Mouse (Mus musculus): Measurements from ENCODE around the gene Mt4. TPM values are rescaled to one million over a fixed set of nuclear protein-coding genes. Genes with fewer than 3 reads are reported as not detected.
A peak's percentile ranks its signal among the peaks of the same experiment; 100 is the strongest.

Gene Mt4
- total RNA-seq, 1 experiment from 2014 or later = not detected

- no peak for ATAC-seq (ENCODE audit: extremely low read depth, insufficient number of reproducible peaks, low FRiP score, poor library complexity, severe bottlenecking)
Observed at GRCm38 (mm10) chr8:94173848-94174403, 36.9 kb downstream of the Mt4 start.

- no peak for ATAC-seq (ENCODE audit: extremely low read depth, insufficient number of reproducible peaks, low FRiP score, poor library complexity, severe bottlenecking)
Observed at GRCm38 (mm10) chr8:94174619-94175213, 37.7 kb downstream of the Mt4 start.

- no peak for ATAC-seq (ENCODE audit: extremely low read depth, insufficient number of reproducible peaks, low FRiP score, poor library complexity, severe bottlenecking)
Observed at GRCm38 (mm10) chr8:94177716-94178390, 40.9 kb downstream of the Mt4 start.

GRCm38 (mm10) chr8:94178857-94179712 lies 42.1 kb downstream of the Mt4 start, which contains the start of gene Mt1:
Gene Mt1, plus strand, starts transcription at chr8:94179082.
- peak; percentile 57 for ATAC-seq (ENCODE audit: extremely low read depth, insufficient number of reproducible peaks, low FRiP score, poor library complexity, severe bottlenecking)

GRCm38 (mm10) chr8:94179713-94180560 lies 42.9 kb downstream of the Mt4 start:
- ATAC-seq (ENCODE audit: extremely low read depth, insufficient number of reproducible peaks, low FRiP score, poor library complexity, severe bottlenecking) = no peak

GRCm38 (mm10) chr8:94180561-94180908 lies 43.5 kb downstream of the Mt4 start:
- no peak for ATAC-seq (ENCODE audit: extremely low read depth, insufficient number of reproducible peaks, low FRiP score, poor library complexity, severe bottlenecking)

GRCm38 (mm10) chr8:94182055-94182929 lies 45.3 kb downstream of the Mt4 start:
- no peak for ATAC-seq (ENCODE audit: extremely low read depth, insufficient number of reproducible peaks, low FRiP score, poor library complexity, severe bottlenecking)

GRCm38 (mm10) chr8:94183117-94183516 lies 46.1 kb downstream of the Mt4 start:
- ATAC-seq (ENCODE audit: extremely low read depth, insufficient number of reproducible peaks, low FRiP score, poor library complexity, severe bottlenecking) = peak; percentile 50

- no peak for ATAC-seq (ENCODE audit: extremely low read depth, insufficient number of reproducible peaks, low FRiP score, poor library complexity, severe bottlenecking)
Observed at GRCm38 (mm10) chr8:94184357-94184843, 47.4 kb downstream of the Mt4 start.

- no peak for ATAC-seq (ENCODE audit: extremely low read depth, insufficient number of reproducible peaks, low FRiP score, poor library complexity, severe bottlenecking)
Observed at GRCm38 (mm10) chr8:94185791-94186190, 48.8 kb downstream of the Mt4 start.

- peak; percentile 33; the same call in 1 of the 2 replicates for ATAC-seq (ENCODE audit: extremely low read depth, insufficient number of reproducible peaks, low FRiP score, poor library complexity, severe bottlenecking)
Observed at GRCm38 (mm10) chr8:94186542-94186941, 49.5 kb downstream of the Mt4 start.

GRCm38 (mm10) chr8:94187290-94188002 lies 50.4 kb downstream of the Mt4 start:
- ATAC-seq (ENCODE audit: extremely low read depth, insufficient number of reproducible peaks, low FRiP score, poor library complexity, severe bottlenecking) = no peak

Other genes with a start within 250 kb of the Mt4 start
- gene Amfr, start 124.4 kb upstream of the Mt4 start, total RNA-seq (2017) = 108 and 112 TPM in 2 replicates
- 41.6 and 59.9 TPM in 2 replicates for gene Nudt21, start 100.2 kb upstream of the Mt4 start, total RNA-seq (2017)
- gene Ogfod1, start 100.0 kb upstream of the Mt4 start, total RNA-seq (2017) = 10.5 and 10.7 TPM in 2 replicates
- 16.3 and 19.9 TPM in 2 replicates for gene Bbs2, start 38.3 kb upstream of the Mt4 start, total RNA-seq (2017)
- gene Mt3, start 15.4 kb downstream of the Mt4 start, total RNA-seq (2017) = not detected in 2 replicates
- gene Mt2, start 35.5 kb downstream of the Mt4 start, total RNA-seq (2017) = not detected in 2 replicates
- 5.2 TPM in 1 of 2 replicates, not detected in the other for gene Mt1, start 41.9 kb downstream of the Mt4 start, total RNA-seq (2017)
- 13.6 and 14.1 TPM in 2 replicates for gene Nup93, start 77.4 kb downstream of the Mt4 start, total RNA-seq (2017)
- gene Slc12a3, start 192.0 kb downstream of the Mt4 start, total RNA-seq (2017) = 0.86 and 3.1 TPM in 2 replicates
- gene Herpud1, start 249.2 kb downstream of the Mt4 start, total RNA-seq (2017) = 142 and 154 TPM in 2 replicates